Mouse (Mus musculus): ENCODE measurements around the gene Pold3. TPM values are rescaled to one million over a fixed set of nuclear protein-coding genes. Genes with fewer than 3 reads are reported as not detected.

Pold3 gene
- polyA plus RNA-seq, 1 experiment from 2014 or later = 51.6 TPM

Other genes starting within 250 kb of the Pold3 start
- gene Rnf169, start 141.1 kb downstream of the Pold3 start, polyA plus RNA-seq (2015; fragmentation: Nextera tagmentation; extraction: Ambion mirVana) = 4.3 and 4.4 TPM in 2 replicates
- gene Chrdl2, start 115.4 kb downstream of the Pold3 start, polyA plus RNA-seq (2015; fragmentation: Nextera tagmentation; extraction: Ambion mirVana) = 0.12 and 0.48 TPM in 2 replicates
- 15.4 and 18.2 TPM in 2 replicates for gene Lipt2, start 37.7 kb upstream of the Pold3 start, polyA plus RNA-seq (2015; fragmentation: Nextera tagmentation; extraction: Ambion mirVana)
- 0.56 and 0.79 TPM in 2 replicates for gene Kcne3, start 54.9 kb upstream of the Pold3 start, polyA plus RNA-seq (2015; fragmentation: Nextera tagmentation; extraction: Ambion mirVana)
- 36.5 and 39.4 TPM in 2 replicates for gene Pgm2l1, start 105.8 kb upstream of the Pold3 start, polyA plus RNA-seq (2015; fragmentation: Nextera tagmentation; extraction: Ambion mirVana)
- 6.3 and 6.9 TPM in 2 replicates for gene P4ha3, start 164.0 kb upstream of the Pold3 start, polyA plus RNA-seq (2015; fragmentation: Nextera tagmentation; extraction: Ambion mirVana)

Measured in midbrain, embryonic 16.5 days (tissue).